Mouse (Mus musculus) adrenal gland, adult (tissue): ENCODE measurements around the gene BC037034.
"Not testable (repeated sequence)": the region's sequence is repeated elsewhere in the genome, so short reads cannot be mapped to it uniquely, and the experiment has no call there.

Experiments
- DNase-seq, 2 experiments: peaks; one replicate each; pipeline ENCODE4 v3.0.0; 2022 to 2023; ENCODE audit warnings: low spot score in 1 of 2; ENCODE audit not compliant: inconsistent age in 2 of 2

Gene BC037034

DNA sequence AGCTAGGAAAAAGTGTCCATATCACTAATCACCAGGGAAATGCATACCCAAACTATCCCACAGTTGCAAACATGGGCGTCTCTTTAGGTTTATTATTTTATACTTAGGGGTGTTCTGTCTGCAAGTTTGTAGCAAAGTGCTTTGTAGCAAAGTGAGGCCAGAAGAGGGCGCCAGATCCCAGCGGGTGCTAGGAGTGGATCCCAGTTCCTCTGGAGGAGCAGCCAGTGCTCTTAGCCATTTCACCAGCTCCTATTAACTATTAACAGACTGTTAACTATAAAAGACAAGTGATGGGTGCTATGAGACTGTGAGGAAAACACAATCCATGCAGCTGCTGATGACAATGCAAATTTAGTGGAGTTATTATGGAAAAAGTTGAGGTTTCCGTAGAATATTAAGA is 41.7 kb downstream of the BC037034 start:
- DNase-seq: peak; percentile 84 to 96

DNA sequence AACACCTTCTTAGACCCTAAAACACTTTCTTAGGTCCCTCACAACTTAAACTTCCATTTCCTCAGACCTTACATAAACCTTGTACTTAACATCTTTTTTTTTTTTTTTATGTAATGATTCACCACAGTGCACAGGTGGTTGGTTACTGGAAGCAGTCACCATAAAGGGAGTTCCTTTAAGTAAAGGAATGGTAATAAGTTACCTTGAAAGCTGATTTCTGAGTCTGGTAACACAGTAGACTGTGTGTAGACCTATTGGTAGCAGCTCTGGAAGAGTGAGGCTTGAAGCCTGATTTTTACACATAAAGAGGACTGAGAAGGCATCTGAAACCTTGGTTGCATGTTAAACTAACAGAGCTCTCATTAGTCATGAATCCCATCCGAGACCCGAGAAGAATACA is 44.0 kb downstream of the BC037034 start:
- no peak for DNase-seq

GRCm38 (mm10) chr5:138216632-138217031 is 47.2 kb downstream of the BC037034 start:
- not testable (repeated sequence) for DNase-seq
